Mouse (Mus musculus): Measurements from ENCODE around the gene Mrpl41.

Gene Mrpl41

DNA sequence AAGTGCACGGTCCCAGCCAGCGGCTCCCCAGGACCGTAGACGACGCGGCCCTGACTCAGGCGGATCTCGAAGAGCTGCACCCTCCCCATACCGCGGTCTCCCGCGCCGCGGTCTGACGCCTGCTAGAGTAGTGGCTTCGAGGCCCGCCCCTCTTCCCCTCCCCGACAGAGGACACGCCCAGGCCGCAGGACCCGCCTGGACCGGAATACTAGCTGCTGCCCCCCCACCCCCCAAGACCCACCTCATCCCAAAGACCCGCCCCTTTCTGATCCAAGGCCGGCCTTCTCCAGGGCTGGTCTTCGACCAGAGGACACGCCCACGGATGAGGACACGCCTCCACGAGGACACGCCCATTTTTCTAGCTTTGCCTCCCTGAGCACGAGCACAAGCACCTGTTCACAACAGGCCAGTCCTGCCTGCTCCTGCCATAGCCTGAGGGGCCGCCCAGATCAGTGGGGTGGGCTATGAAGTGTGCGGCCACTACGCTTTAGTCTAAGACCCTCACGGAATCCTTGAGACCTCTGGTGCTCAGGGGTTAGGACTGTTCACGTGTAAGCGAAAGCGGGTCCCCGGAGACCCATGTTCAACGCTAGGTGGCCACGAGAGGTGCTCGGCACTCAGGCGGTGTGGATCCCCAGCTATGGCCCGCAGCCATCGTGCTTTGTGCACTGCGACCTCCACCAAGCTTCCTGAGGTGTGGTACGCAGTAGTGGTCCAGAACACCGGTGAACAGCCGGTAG is 39.7 kb downstream of the Mrpl41 start, which contains the start of gene Arrdc1:
Gene Arrdc1 (minus strand): TSS at position 196 of the 740 bp plus-strand sequence.
- peak; percentile 99 for DNase-seq (ENCODE audit: low read depth, low spot score)

DNA sequence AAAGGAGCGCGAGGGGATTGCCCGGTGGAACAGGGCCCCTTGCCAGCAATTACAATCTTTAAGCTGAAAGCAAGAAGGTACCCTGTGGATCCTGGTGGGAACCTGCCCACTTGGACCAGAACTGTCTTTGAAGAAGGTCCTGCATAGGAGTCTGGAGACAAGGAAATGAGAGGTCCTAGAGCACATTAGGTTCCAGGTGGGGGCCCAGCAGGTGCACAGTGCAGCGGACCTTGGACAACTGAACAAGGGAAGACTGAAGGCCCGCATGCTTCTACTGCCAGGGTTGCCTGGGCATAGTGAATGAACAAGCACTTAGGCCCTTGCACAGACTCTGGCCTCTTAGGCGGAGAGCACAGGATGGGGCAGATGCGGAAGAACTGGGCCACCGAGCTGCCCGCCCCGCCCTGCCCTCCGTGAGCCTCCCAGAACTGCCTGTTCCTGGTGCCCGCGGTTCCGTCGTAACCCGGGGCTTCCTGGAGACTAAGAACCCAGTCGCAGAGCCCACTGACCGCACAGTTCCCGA is 40.4 kb downstream of the Mrpl41 start:
- no peak for DNase-seq (ENCODE audit: low read depth, low spot score)

DNA sequence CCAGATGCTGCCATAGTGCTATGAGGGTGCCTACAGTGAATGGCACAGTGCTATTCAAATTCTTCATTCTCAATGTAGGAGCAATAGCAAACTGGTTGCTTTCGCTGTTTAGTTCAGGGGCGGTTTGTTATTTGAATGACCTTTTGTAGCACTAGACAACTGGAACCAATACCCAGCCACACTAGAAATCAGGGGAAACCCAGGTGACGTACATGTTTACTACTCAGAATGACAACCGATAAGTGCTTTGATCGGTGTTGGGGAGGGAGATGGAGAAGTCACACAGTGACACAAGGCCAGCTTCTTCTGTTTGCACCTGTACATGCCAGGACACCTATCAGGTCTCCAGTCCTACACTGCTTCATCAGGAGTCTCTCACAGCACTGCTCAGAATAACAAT is 45.3 kb downstream of the Mrpl41 start:
- DNase-seq (ENCODE audit: low read depth, low spot score): no peak

GRCm38 (mm10) chr2:24929119-24929518 is 45.8 kb downstream of the Mrpl41 start:
- DNase-seq (ENCODE audit: low read depth, low spot score): no peak

- no peak for DNase-seq (ENCODE audit: low read depth, low spot score)
These were observed 47.0 kb downstream of the Mrpl41 start for GRCm38 (mm10) chr2:24927810-24928479.

DNA sequence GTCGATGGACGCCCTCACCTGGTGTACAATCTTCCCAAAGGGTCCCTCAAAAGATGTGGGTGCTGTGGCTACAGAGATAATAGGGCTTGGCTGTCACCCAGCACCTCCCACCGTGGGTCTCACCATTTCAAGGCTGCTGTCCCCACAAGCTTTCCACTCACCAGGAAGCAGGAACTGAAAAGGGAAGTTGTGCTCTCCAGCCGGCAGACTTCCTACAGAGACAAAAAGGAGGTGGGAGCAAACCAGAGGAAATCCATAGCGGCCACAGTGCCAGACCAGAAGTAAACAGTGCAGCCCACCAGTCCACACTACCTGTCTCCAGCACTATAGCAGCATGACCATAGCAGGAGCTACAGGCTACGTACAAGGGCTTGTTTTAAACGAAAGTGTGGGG is 47.9 kb downstream of the Mrpl41 start:
- DNase-seq (ENCODE audit: low read depth, low spot score): no peak

GRCm38 (mm10) chr2:24926345-24926964 is 48.4 kb downstream of the Mrpl41 start:
- no peak for DNase-seq (ENCODE audit: low read depth, low spot score)

- no peak for DNase-seq (ENCODE audit: low read depth, low spot score)
These were observed 49.6 kb downstream of the Mrpl41 start for GRCm38 (mm10) chr2:24925284-24925683.

Measured in A20 (cell line).